Mouse (Mus musculus): Measurements from ENCODE around the gene Wipf2.

DNA sequence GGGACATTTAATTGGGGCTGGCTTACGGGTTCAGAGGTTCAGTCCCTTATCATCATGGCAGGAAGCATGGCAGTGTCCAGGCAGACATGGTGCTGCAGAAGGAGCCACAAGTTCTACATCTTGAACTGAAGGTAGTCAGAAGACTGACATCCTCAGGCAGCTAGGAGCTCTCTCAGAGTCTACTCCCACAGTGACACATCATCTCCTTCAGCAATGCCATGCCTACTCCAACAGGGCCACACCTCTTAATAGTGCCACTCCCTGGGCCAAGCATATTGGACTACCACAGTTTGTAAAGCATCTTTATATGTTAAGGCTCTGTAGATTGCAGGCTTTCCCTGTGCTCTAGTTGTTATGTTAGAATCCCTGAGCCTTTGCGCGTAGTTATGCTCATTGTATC, 24.3 kb downstream of the Wipf2 start:
- TF ChIP-seq CTCF (conservative IDR thresholded peaks at IDR 0.05 in 1 of 2, IDR thresholded peaks at IDR 0.05 in 1 of 2; ENCODE audit: low read depth in 2 of 2, low read length in 2 of 2) = no peak
- no peak for TF ChIP-seq TBP (conservative IDR thresholded peaks at IDR 0.05; ENCODE audit: low read depth, low read length)
- TF ChIP-seq MAFK (IDR thresholded peaks at IDR 0.05; ENCODE audit: insufficient replicate concordance, low read length) = no peak
- no peak for TF ChIP-seq MEF2A (IDR thresholded peaks at IDR 0.05; ENCODE audit: borderline replicate concordance, low read depth, low read length)
- no peak for TF ChIP-seq KAT2A (IDR thresholded peaks at IDR 0.05; ENCODE audit: insufficient replicate concordance, low read length)
- no peak for TF ChIP-seq USF1 (IDR thresholded peaks at IDR 0.05; ENCODE audit: low read depth, low read length)
- TF ChIP-seq EP300 (IDR thresholded peaks at IDR 0.05; ENCODE audit: low read length) = no peak
- no peak for TF ChIP-seq CHD2 (IDR thresholded peaks at IDR 0.05; ENCODE audit: low read length)
- no peak for TF ChIP-seq POLR2A (IDR thresholded peaks at IDR 0.05; ENCODE audit: low read depth, low read length)
- no peak for TF ChIP-seq UBTF (IDR thresholded peaks at IDR 0.05; ENCODE audit: low read depth, low read length)
